Mouse (Mus musculus) C2C12 (cell line): ENCODE results near the gene Dpf3.

ENCODE experiments used
- CEBPB ChIP-seq: IDR thresholded peaks from one replicate; pipeline ENCODE4 v1.6.1; 2011; ENCODE audit warnings: low read depth, mild to moderate bottlenecking, control low read depth, moderate library complexity
- CTCF ChIP-seq: IDR thresholded peaks from one replicate; pipeline ENCODE4 v1.5.1; 2011; ENCODE audit not compliant: control insufficient read depth, insufficient read depth, insufficient read length
- MAX ChIP-seq: IDR thresholded peaks from one replicate; pipeline ENCODE4 v1.6.1; 2011; ENCODE audit warnings: mild to moderate bottlenecking, control low read depth
- MYOD1 ChIP-seq: IDR thresholded peaks from one replicate; pipeline ENCODE4 v1.6.1; 2011; ENCODE audit warnings: low read depth; ENCODE audit not compliant: control insufficient read depth, insufficient read length
- MYOG ChIP-seq: IDR thresholded peaks from one replicate; pipeline ENCODE4 v1.6.1; 2011; ENCODE audit not compliant: control insufficient read depth, insufficient read length; ENCODE audit errors: extremely low read depth
- USF1 ChIP-seq: IDR thresholded peaks from one replicate; pipeline ENCODE4 v1.6.1; 2011; ENCODE audit warnings: low read depth, mild to moderate bottlenecking, control low read depth, moderate library complexity

DNA sequence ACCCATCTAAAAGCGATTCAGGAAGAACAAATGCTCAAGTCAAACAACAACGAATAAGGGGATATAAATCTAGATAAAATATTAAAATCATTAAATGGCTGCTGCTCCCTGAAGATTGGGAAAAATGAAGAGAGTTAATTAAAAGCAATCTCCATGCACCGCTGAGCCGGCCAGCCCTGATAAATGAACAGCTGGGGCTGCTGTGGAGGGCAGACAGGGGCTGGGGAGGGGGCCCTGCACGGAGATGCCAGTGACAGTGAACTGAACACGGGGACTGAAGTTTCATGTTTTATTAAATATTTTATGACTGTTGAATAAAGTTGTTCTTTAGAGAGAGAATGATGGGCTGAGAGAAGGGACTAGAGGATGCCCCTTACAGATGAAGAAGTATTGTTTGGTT lies 12.1 kb downstream of the Dpf3 start:
- TF ChIP-seq CTCF (no peak), MAX (no peak), MYOD1 (no peak), USF1 (no peak), MYOG (no peak), CEBPB (no peak)
